Mouse (Mus musculus) left cerebral cortex, adult 2 months (tissue): ENCODE data around the gene Erg28. TPM values are rescaled to one million over a fixed set of nuclear protein-coding genes. Genes with fewer than 3 reads are reported as not detected.

Source experiments
- DNase-seq, 2 experiments: peaks; one replicate each; pipeline ENCODE4 v3.0.0; 2021 to 2022; ENCODE audit warnings: low spot score in 2 of 2, mixed read lengths in 1 of 2; ENCODE audit errors: extremely low spot score in 1 of 2
- H3K27ac ChIP-seq: fragments of 200-600 bp; 2 replicates; pipeline ENCODE4 v1.8.1; 2022
- H3K4me3 ChIP-seq: fragments of 200-600 bp; 2 replicates; pipeline ENCODE4 v1.8.1; 2022
- CTCF ChIP-seq: fragments of 200-600 bp; IDR thresholded peaks from 2 replicates; pipeline ENCODE4 v1.8.1; 2022; ENCODE audit warnings: antibody characterized with exemption, mild to moderate bottlenecking, moderate library complexity
- intact Hi-C: fragments of 180-260 bp; cut with DNase I; formaldehyde crosslinking; loops from one replicate; pipeline ENCODE4 v1.15.1; 2025
- long read RNA-seq, 2 experiments: library from polyadenylated mRNA; stranded (forward); transcript quantifications; one replicate each; pipeline ENCODE4 v2.0.0; 2021; ENCODE audit warnings: borderline mapping rate in 2 of 2
- total RNA-seq, 2 experiments: library from RNA; stranded (reverse); gene quantifications; 2 replicates each; pipeline ENCODE4 v1.2.3; 2021

Gene Erg28
- total RNA-seq: 10 to 100 TPM; 48.9 to 51.8 TPM
- long read RNA-seq, experiment 1, transcript Erg28-201 (5 exons, 1,169 nt): major isoform, 17 of 26 reads
- long read RNA-seq, experiment 1, partial matches to known transcripts: 1 of 26 reads
- long read RNA-seq, experiment 1, other reads (novel, unspliced or antisense): 8 of 26 reads
- long read RNA-seq, experiment 2, transcript Erg28-201 (5 exons, 1,169 nt): major isoform, 15 of 21 reads
- long read RNA-seq, experiment 2, partial matches to known transcripts: 1 of 21 reads
- long read RNA-seq, experiment 2, other reads (novel, unspliced or antisense): 5 of 21 reads

- peak within 1 kb of the TSS; percentile 96 for H3K27ac ChIP-seq
- peak within 1 kb of the TSS; percentile 59 for H3K4me3 ChIP-seq
- DNase-seq: peak; percentile 95 to 97
- intact Hi-C loops: no loop called here
- no peak; the same call in 1 of the 2 replicates for TF ChIP-seq CTCF
Measured at GRCm38 (mm10) chr12:85824438-85825264, at the start of gene Erg28, which contains the start of gene Ttll5. Erg28 (minus strand) TSS chr12:85824550. Ttll5 (plus strand) TSS chr12:85824659.

GRCm38 (mm10) chr12:85869423-85869822, 45.1 kb upstream of the Erg28 start:
- intact Hi-C loops: no loop called here
- peak; percentile 22 to 33 for DNase-seq
- TF ChIP-seq CTCF: no peak
- Histone ChIP-seq H3K4me3 (no peak overlapping the region), H3K27ac (peak overlapping the region; percentile 66; the same call in 1 of the 2 replicates)

DNA sequence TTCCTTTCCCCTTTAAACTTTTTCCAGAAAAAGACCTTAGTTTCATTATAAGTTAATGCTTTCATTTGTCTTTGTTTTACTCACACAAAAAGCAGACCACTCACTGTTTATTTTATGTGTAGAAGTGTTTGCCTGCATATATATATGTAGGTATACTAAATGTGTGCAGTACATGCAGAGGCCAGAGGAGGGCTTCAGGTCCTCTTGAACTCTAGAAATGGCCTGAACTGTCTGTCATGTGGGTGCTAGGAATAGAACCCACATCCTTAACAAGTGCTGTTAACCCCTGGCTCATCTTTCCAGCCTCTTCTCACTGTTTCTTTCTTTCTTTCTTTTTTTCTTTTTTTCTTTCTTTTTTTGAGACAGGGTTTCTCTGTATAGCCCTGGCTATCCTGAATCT, 42.8 kb upstream of the Erg28 start:
- Histone ChIP-seq H3K27ac (no peak overlapping the region), H3K4me3 (no peak overlapping the region)
- no peak for DNase-seq
- peak; percentile 13; the same call in 1 of the 2 replicates for TF ChIP-seq CTCF
- intact Hi-C loops: no loop called here

DNA sequence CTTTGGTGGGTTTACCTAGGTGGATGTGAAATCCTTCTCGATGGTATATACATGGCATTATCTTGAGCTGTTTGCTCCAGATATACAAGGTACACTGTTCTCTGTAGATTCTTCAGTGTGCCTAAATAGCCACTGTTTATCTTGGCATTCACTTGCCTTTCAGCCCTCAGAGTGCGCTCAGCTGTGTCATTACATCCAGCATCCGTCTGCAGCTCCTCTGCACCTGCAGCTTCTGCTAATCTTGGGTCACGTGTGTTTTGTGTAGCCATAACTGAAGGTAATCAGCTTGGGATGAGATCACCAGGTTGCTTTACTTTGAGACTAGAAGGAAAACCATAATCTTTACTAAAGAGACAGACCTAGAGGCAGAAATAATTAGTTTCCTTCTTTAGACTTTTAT, 42.3 kb upstream of the Erg28 start:
- peak in 1 of 2 experiments; percentile 7 for DNase-seq
- no peak overlapping the region for H3K27ac ChIP-seq
- no peak overlapping the region for H3K4me3 ChIP-seq
- intact Hi-C loops: no loop called here
- no peak for TF ChIP-seq CTCF

- H3K4me3 ChIP-seq: no peak overlapping the region
- TF ChIP-seq CTCF: peak; percentile 73
- DNase-seq: no peak
- intact Hi-C loops: loop anchor here (1.0 kb wide), 1 partner anchor 214 kb away; the partner anchor contains the start of gene Tgfb3
- H3K27ac ChIP-seq: no peak overlapping the region
Measured at GRCm38 (mm10) chr12:85865526-85865925, 41.2 kb upstream of the Erg28 start.

DNA sequence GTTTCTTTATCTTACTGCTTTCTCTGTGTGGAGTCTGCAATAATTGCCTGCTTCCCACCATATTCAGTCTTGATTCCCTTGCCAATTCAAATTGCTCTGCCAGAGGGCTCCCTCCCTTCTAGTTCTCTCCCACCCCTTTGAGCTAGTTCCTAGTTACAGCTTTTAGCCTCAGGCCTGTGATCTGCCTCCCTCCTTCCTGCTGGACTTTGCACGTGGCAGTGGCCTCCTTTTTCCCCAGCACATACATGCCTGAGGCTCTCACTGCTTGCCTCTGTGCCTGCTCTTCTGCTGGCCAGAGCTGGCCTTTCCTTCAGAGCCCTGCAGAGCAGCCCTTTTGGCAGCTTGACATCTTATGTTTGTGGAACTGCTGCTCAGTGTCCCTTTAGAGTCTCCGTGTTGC, 38.2 kb upstream of the Erg28 start:
- no peak for TF ChIP-seq CTCF
- intact Hi-C loops: no loop called here
- Histone ChIP-seq H3K27ac (0 out of 2 replicates have a peak overlapping the region, but pooled peaks have one; percentile 38), H3K4me3 (no peak overlapping the region)
- peak in 1 of 2 experiments; percentile 7 for DNase-seq

GRCm38 (mm10) chr12:85859511-85860189, 35.3 kb upstream of the Erg28 start:
- DNase-seq: no peak
- intact Hi-C loops: no loop called here
- no peak for TF ChIP-seq CTCF
- Histone ChIP-seq H3K4me3 (no peak overlapping the region), H3K27ac (no peak overlapping the region)

- Histone ChIP-seq H3K27ac (no peak overlapping the region), H3K4me3 (no peak overlapping the region)
- no peak for DNase-seq
- intact Hi-C loops: no loop called here
- no peak for TF ChIP-seq CTCF
Measured at GRCm38 (mm10) chr12:85859111-85859510, 34.8 kb upstream of the Erg28 start.

- no peak for DNase-seq
- intact Hi-C loops: no loop called here
- no peak overlapping the region for H3K27ac ChIP-seq
Measured at GRCm38 (mm10) chr12:85857300-85857699, 33.0 kb upstream of the Erg28 start.

GRCm38 (mm10) chr12:85854271-85854670, 29.9 kb upstream of the Erg28 start:
- no peak for TF ChIP-seq CTCF
- H3K4me3 ChIP-seq: no peak overlapping the region
- no peak for DNase-seq
- intact Hi-C loops: no loop called here
- H3K27ac ChIP-seq: no peak overlapping the region

More at GRCm38 (mm10) chr12:85857300-85857699, 33.0 kb upstream of the Erg28 start:
- no peak overlapping the region for H3K4me3 ChIP-seq
- TF ChIP-seq CTCF: no peak

- intact Hi-C loops: no loop called here
- no peak overlapping the region for H3K4me3 ChIP-seq
- no peak for DNase-seq
- TF ChIP-seq CTCF: no peak
- no peak overlapping the region for H3K27ac ChIP-seq
Measured at GRCm38 (mm10) chr12:85853836-85854235, 29.5 kb upstream of the Erg28 start.
